Mouse (Mus musculus) liver, embryonic 11.5 days (tissue): ENCODE measurements around the gene Bet1l. TPM values are rescaled to one million over a fixed set of nuclear protein-coding genes. Genes with fewer than 3 reads are reported as not detected.

ENCODE experiments used
- ATAC-seq: fragments of 200-750 bp; cut with Nextera tagmentation; replicated peaks from 2 replicates; pipeline ENCODE4 v1.8.0; 2017; ENCODE audit warnings: moderate number of reproducible peaks, mild to moderate bottlenecking, moderate TSS enrichment, moderate library complexity; ENCODE audit not compliant: low FRiP score
- DNase-seq: peaks from one replicate; pipeline ENCODE4 v3.0.0-alpha.2; 2017; ENCODE audit warnings: low spot score
- H3K27ac ChIP-seq: fragments of 300-500 bp; sonication (generic); 2 replicates; pipeline ENCODE4 v1.5.1; 2014; ENCODE audit warnings: mild to moderate bottlenecking, low read depth, low read length, control low read depth
- H3K27me3 ChIP-seq: fragments of 300-500 bp; sonication (generic); replicated peaks from 2 replicates; pipeline ENCODE4 v1.6.1; 2014; ENCODE audit warnings: low read length, mixed read lengths; ENCODE audit not compliant: control insufficient read depth, insufficient read depth
- H3K36me3 ChIP-seq: fragments of 300-500 bp; sonication (generic); 2 replicates; pipeline ENCODE4 v1.6.1; 2014; ENCODE audit warnings: mild to moderate bottlenecking, low read length, moderate library complexity, mixed read lengths; ENCODE audit not compliant: control insufficient read depth, insufficient read depth
- H3K4me1 ChIP-seq: fragments of 300-500 bp; sonication (generic); replicated peaks from 2 replicates; pipeline ENCODE4 v1.6.1; 2014; ENCODE audit warnings: low read length, mixed read lengths; ENCODE audit not compliant: control insufficient read depth, insufficient read depth
- H3K4me2 ChIP-seq: fragments of 300-500 bp; sonication (generic); 2 replicates; pipeline ENCODE4 v1.6.1; 2014; ENCODE audit warnings: mild to moderate bottlenecking, control low read depth, moderate library complexity
- H3K4me3 ChIP-seq: fragments of 300-500 bp; sonication (generic); 2 replicates; pipeline ENCODE4 v1.5.1; 2014; ENCODE audit warnings: low read depth, low read length, control low read depth
- H3K9ac ChIP-seq: fragments of 300-500 bp; sonication (generic); 2 replicates; pipeline ENCODE4 v1.6.1; 2014; ENCODE audit warnings: low read depth, low read length, control low read depth
- H3K9me3 ChIP-seq: fragments of 300-500 bp; sonication (generic); 2 replicates; pipeline ENCODE4 v1.6.1; 2016; ENCODE audit warnings: low read length, inconsistent platforms, mixed read lengths; ENCODE audit not compliant: control insufficient read depth
- WGBS: fragments of 180-500 bp; shearing (Covaris S2); extraction: QIAGEN DNeasy Blood & Tissue Kit; methylation state at CpG from one replicate; pipeline ENCODE4 v1.1.7; 2014; 5-methylcytosine and 5-hydroxymethylcytosine counted together
- polyA plus RNA-seq: library from polyadenylated mRNA; unstranded; fragments of >200 nt; fragmentation: Nextera tagmentation; extraction: Ambion mirVana; gene quantifications from 2 replicates; pipeline ENCODE4 v1.2.1, GENCODE M21; 2014

Gene Bet1l
- polyA plus RNA-seq, 1 experiment from 2014 or later: 25.1 TPM

GRCm38 (mm10) chr7:140844905-140845665 is 12.3 kb downstream of the Bet1l start, which contains the start of gene Scgb1c1:
Gene Scgb1c1, plus strand, starts transcription at chr7:140845547.
- no peak within 1 kb of the TSS for H3K27ac ChIP-seq
- ATAC-seq (peak; percentile 72), DNase-seq (peak; percentile 89)
- no peak within 1 kb of the TSS for H3K4me3 ChIP-seq
- H3K36me3 ChIP-seq: no peaks in the 10 kb centered on the region
- 32% methylated on average over 14 of the region's 14 CpGs for WGBS
- no peaks in the 10 kb centered on the region for H3K9me3 ChIP-seq
- no peak within 1 kb of the TSS for H3K9ac ChIP-seq
- H3K4me2 ChIP-seq: no peak within 1 kb of the TSS
- peaks cover 35% of the 10 kb centered on the region for H3K27me3 ChIP-seq
- H3K4me1 ChIP-seq: no peaks in the 10 kb centered on the region

GRCm38 (mm10) chr7:140843806-140844205 is 13.6 kb downstream of the Bet1l start:
- DNase-seq (no peak), ATAC-seq (no peak)
- Histone ChIP-seq H3K4me2 (no peak overlapping the region), H3K36me3 (no peaks in the 10 kb centered on the region), H3K9ac (no peak overlapping the region), H3K27me3 (peaks cover 39% of the 10 kb centered on the region), H3K9me3 (no peaks in the 10 kb centered on the region), H3K27ac (no peak overlapping the region), H3K4me3 (no peak overlapping the region), H3K4me1 (no peaks in the 10 kb centered on the region)
- 66% methylated on average over 7 of the region's 7 CpGs for WGBS

GRCm38 (mm10) chr7:140840750-140841735 is 16.3 kb downstream of the Bet1l start:
- DNase-seq: no peak
- H3K4me3 ChIP-seq: no peak overlapping the region
- ATAC-seq: no peak
- 36% methylated on average over 19 of the region's 19 CpGs for WGBS
- no peaks in the 10 kb centered on the region for H3K9me3 ChIP-seq
- H3K36me3 ChIP-seq: no peaks in the 10 kb centered on the region
- peaks cover 39% of the 10 kb centered on the region for H3K27me3 ChIP-seq
- no peak overlapping the region for H3K9ac ChIP-seq
- H3K4me2 ChIP-seq: no peak overlapping the region
- H3K4me1 ChIP-seq: no peaks in the 10 kb centered on the region
- no peak overlapping the region for H3K27ac ChIP-seq

- 57% methylated on average over 5 of the region's 5 CpGs for WGBS
- Histone ChIP-seq H3K4me1 (no peaks in the 10 kb centered on the region; the same call in 1 of the 2 replicates), H3K4me3 (no peak overlapping the region), H3K9ac (no peak overlapping the region), H3K36me3 (no peaks in the 10 kb centered on the region), H3K4me2 (no peak overlapping the region), H3K27me3 (peaks cover 39% of the 10 kb centered on the region), H3K9me3 (no peaks in the 10 kb centered on the region), H3K27ac (no peak overlapping the region)
- no peak for ATAC-seq
- peak; percentile 20 for DNase-seq
Observed at GRCm38 (mm10) chr7:140839556-140839955, 17.8 kb downstream of the Bet1l start.

GRCm38 (mm10) chr7:140836243-140837115 is 20.9 kb downstream of the Bet1l start:
- H3K36me3 ChIP-seq: no peaks in the 10 kb centered on the region
- no peak overlapping the region for H3K27ac ChIP-seq
- no peak overlapping the region for H3K4me2 ChIP-seq
- no peak overlapping the region for H3K9ac ChIP-seq
- DNase-seq: peak; percentile 27
- ATAC-seq: no peak
- WGBS: 75% methylated on average over 9 of the region's 9 CpGs
- H3K4me1 ChIP-seq: no peaks in the 10 kb centered on the region; the same call in 1 of the 2 replicates
- H3K9me3 ChIP-seq: no peaks in the 10 kb centered on the region
- H3K4me3 ChIP-seq: no peak overlapping the region
- H3K27me3 ChIP-seq: peaks cover 18% of the 10 kb centered on the region

GRCm38 (mm10) chr7:140835758-140836087 is 21.7 kb downstream of the Bet1l start:
- H3K36me3 ChIP-seq: no peaks in the 10 kb centered on the region
- H3K9me3 ChIP-seq: no peaks in the 10 kb centered on the region
- no peak overlapping the region for H3K4me3 ChIP-seq
- DNase-seq: no peak
- 63% methylated on average over 2 of the region's 2 CpGs for WGBS
- 0 out of 2 replicates have a peak, but pooled peaks have one; percentile 8 for ATAC-seq
- no peak overlapping the region for H3K9ac ChIP-seq
- H3K27ac ChIP-seq: no peak overlapping the region
- peaks cover 10% of the 10 kb centered on the region for H3K27me3 ChIP-seq
- peak overlapping the region; percentile 26 for H3K4me2 ChIP-seq
- no peaks in the 10 kb centered on the region; the same call in 1 of the 2 replicates for H3K4me1 ChIP-seq

GRCm38 (mm10) chr7:140834968-140835757 is 22.2 kb downstream of the Bet1l start, which contains the start of gene Urah:
Gene Urah, plus strand, starts transcription at chr7:140835018.
- WGBS: 46% methylated on average over 20 of the region's 20 CpGs
- Histone ChIP-seq H3K4me3 (no peak within 1 kb of the TSS; the same call in 1 of the 2 replicates), H3K4me2 (peak within 1 kb of the TSS; percentile 26), H3K9me3 (no peaks in the 10 kb centered on the region), H3K9ac (no peak within 1 kb of the TSS), H3K27ac (no peak within 1 kb of the TSS), H3K36me3 (no peaks in the 10 kb centered on the region), H3K4me1 (no peaks in the 10 kb centered on the region; the same call in 1 of the 2 replicates), H3K27me3 (peaks cover 5% of the 10 kb centered on the region)
- ATAC-seq: peak; percentile 50; the same call in 1 of the 2 replicates
- DNase-seq: peak; percentile 32
